Mouse (Mus musculus) CD4-positive, CD25-positive, alpha-beta regulatory T cell, adult 4 months (primary cell): ENCODE measurements at regions not wholly inside any gene's neighbourhood (a gene's known extent, or its start where the extent isn't known, plus 50 kb on each side); places are given as distances from the start of the nearest gene placed in this dataset.

Source experiments
- ATAC-seq: one replicate; pipeline ENCODE4 v1.8.0; 2017

DNA sequence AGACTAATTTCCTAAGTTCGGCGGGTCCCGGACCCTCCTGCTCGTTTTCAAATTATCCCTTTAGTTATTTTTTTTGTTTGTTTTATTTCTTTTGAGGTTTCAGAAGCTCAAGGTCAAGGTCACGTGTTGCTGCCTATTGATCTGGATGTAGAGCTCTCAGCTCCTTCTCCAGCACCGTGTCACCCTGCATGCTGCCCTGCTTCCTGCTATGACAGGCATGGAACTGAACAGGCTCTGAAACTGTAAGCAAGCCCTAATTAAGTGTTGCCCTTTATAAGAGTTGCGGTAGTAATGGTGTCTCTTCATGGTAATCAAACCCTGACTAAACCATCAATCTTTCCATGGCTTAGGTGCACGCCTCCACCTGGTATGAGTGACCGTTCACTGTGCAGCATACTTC is 319.2 kb downstream of the Mex3b start:
- no peak for ATAC-seq

DNA sequence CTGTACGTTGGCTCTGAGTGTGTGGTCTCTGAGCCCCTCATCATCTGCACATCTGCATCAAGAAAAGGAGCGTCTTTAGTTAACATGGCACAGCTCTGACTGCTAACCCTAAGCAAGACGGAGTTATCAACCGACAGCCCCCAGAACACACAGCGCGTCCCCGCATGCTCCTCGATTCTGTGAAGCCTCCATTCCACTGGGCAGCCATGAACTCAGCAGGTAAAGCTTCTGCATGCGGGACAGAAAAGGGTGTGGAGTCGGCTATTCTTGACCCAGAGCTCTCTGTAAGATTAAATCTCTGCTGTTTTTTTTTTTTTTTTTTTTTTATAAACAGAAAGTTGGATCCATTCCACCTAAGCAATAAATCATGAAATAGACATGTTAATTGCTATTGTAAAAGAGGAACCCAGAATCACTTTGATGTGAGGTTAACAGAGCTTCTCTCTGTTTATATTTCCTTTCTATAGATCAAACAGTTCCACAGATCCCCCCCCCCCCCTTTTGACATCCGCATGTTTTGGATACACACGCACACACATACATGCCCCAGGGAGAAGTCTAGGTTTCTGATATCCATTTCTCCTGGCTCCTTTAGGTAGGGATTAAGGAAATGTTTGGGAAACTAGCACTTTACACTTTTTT is 328.9 kb downstream of the Mex3b start:
- no peak for ATAC-seq

DNA sequence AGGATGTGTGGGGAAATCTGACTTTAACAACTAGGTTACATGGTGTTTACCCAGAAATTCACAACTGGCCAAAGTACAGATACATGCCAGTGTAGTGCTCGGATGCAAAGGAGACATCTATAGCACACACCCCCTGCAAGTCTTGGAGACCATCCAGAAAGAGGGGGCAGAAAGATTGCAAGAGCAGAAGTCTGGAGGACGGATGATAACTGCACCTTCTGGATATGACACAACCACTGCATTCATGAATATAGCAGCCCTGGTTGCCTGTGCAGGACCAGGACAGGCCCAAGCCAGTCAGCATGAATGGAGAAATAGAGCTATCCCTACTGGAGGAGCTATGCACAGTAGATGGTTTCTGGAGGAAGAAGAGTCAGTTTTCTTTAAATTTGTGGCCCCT is 330.4 kb downstream of the Mex3b start:
- no peak for ATAC-seq

DNA sequence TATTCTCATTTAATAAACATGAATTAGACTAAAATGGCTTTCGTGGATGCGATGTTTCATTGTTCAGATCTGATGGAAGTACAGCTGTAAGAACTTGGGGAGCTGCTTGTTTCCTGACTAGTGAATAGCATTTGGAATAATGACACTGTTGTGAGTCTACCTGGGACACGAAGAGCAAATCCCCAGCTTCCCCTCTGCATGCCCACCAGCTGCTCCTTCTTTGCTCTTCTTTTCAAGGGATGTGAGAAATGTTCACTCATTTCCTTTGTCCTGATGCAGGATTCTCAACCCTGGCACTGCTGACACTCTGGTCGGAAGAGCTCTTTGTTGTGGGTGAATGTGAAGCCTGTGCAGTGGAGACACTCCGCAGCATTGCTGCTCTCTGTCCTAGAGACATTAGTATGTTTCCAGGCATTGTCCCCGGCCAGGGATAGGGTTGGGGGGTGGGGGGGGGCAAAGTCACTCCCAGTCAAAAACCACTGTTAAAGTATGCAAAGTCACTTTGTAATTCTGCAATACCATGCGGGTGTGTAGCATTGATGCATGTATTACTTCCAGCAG is 334.1 kb downstream of the Mex3b start:
- ATAC-seq = no peak

DNA sequence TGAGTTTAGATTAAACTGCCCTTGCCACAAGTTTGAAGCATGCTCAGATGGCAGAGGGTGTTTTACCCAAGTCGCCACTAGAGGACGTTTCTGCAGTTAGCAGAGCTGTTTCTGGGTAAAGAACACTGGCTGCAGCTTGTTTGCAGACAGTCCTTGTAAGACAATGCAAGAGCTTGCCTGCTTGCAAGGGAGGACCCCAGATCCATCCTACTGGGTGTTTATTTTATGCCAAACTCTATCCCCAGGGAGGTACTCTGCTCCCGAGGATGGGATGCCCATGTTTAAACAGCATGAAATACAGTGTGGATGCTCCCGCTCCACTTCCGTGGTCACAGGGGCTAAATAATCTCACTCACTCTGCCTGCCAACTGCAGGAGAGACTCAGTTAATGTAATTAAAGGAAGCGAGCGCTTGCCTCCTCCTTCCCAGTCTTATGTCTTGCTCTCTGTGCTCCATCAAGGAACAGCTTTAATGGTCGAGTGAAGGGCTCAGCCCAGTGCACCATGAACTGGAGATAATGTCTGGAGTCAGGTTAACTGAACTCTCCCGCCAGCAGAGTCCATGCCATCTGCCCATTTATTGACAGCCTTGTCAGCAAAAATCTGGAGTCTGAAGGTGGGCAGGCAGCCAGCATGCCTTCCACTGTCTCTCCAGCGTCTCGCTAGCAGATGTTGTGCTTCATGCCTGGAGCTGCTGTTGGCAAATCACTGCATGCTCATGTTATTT is 334.8 kb downstream of the Mex3b start:
- no peak for ATAC-seq

DNA sequence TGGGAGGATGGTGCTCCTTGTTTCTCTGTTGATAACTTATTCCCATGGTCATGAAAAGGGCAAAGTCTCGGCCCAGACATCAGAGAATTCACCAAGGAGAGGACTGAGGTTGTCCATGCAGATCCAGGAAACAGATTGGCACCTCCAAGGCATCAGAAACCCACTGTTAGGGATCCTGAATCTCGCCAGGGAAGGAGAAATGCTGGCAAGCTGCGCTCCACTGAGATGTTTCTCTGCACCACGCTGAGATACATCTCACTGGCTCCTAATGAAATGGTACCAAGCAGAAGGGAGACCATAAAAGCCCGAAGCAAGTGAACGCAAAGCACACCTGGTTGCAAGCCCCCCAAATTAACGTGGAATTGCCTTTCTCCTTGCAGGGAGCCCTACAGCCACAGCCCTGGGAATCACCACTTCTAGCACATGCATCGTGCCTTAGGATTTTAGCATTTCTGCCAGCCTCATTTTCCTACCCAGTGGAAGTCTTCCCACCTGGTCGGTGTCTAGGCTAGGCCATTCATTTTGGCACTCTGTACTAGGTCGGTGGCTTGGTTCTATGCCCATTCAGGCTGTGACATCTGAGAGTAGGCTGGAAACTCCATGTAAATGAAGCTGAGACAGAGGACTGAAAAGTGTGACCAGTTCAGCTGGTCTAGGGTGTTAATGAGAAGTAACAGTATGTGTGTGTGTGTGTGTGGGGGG is 336.3 kb downstream of the Mex3b start:
- ATAC-seq = no peak

DNA sequence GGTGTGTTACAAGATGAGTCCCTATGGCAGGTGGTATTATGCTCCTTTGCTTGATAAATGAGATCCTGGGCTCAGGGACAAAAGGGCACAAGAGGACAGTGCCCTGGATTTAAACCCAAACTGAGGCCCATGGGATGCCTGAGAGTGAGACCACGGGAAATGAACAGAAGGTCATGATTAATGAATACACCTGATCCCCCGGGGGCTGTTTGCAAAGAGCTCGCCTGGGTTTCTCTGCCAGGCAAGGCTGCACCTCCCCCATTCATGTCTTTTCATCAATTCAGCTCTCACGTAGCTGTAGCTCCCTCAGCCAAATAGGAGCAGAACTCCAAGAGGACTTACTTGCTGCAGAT is 336.9 kb downstream of the Mex3b start:
- no peak for ATAC-seq

DNA sequence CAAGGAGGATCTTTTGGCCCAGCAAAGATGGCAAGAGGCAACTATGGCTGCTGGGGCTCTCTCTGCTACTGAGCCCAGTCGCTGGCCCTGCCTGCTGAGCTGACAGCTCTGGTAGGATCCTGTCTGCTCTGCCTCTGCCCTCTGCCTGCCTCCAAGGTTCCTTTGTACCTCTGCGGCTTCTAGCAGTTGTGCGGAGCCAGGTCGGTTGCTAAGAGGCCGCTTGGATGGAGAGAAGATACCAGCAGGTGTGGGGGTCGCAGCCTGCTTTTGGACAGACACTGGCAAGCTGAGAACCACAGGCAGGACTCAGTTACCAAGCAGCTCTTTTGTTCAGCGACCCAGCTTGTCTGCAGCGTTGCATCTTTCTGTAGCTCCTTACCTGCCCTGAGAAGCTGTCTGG is 337.6 kb downstream of the Mex3b start:
- no peak for ATAC-seq

DNA sequence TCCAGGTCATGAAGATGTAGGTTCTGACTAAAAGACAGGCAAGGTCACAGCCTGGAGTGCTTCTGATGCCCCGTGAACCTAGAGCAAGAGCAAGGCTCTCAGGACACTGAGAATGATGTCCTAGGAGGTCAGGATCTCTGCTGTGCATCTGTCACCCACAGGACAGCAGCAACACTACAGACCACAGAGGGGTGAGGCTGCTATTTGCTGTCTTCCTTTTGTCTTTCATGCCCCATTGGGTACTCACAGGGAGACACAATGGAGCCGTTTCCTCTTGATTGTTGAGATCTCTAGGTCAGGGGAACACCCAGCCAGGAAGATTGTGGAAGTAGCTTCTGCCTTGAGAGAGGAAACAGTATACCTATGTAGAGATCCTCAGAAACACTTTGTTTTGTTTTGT is 339.9 kb downstream of the Mex3b start:
- ATAC-seq = no peak

DNA sequence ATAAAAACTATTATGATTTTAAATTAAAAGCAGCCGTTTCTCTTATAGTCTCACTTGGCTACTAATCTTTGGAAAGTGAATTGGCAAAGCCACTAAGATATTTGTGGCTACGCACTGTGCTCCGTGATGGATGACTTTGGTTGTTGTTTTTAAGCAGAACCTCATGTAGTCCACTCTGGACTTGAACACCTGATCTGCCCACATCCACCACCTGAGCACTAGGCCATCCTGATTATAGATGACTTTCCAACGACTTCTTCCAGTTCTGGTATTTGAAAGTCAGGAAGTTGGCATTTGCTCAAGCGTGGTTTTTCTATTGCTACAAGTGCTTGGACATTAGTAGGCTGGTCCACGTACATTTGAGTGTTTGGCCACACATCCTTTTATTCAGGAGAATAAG is 344.5 kb downstream of the Mex3b start:
- no peak for ATAC-seq

DNA sequence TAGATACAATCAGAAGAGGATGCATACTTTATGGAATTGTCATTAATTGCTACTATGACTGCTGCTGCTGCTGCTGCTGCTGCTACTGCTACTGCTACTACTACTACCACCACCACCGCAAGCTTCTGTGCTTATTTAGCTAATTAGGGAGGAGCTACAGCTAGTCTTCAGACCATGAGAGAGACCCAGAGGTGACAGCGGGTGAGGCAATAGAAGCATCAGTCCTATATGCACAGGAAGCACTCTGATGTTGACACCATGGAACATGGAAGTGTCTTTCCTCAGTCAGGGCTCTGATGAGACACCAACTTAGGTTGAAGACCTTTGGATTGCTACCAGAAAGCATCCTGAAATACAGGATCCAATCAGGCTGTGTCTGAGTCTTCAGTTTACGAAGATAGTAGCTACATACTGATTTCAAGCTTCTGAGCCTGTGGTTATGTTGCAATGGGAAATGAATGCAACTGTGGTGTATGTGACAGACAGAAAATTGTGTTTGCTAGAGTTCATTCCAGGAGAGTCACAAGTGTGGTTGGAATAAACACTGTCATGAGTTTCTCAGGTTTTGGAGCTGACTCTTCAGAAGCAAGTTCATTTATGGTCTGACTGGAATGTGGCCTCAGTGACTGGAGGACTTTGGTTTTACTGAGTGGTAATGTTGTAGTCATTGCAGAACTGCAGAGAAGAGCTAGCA is 355.0 kb downstream of the Mex3b start:
- ATAC-seq = no peak

DNA sequence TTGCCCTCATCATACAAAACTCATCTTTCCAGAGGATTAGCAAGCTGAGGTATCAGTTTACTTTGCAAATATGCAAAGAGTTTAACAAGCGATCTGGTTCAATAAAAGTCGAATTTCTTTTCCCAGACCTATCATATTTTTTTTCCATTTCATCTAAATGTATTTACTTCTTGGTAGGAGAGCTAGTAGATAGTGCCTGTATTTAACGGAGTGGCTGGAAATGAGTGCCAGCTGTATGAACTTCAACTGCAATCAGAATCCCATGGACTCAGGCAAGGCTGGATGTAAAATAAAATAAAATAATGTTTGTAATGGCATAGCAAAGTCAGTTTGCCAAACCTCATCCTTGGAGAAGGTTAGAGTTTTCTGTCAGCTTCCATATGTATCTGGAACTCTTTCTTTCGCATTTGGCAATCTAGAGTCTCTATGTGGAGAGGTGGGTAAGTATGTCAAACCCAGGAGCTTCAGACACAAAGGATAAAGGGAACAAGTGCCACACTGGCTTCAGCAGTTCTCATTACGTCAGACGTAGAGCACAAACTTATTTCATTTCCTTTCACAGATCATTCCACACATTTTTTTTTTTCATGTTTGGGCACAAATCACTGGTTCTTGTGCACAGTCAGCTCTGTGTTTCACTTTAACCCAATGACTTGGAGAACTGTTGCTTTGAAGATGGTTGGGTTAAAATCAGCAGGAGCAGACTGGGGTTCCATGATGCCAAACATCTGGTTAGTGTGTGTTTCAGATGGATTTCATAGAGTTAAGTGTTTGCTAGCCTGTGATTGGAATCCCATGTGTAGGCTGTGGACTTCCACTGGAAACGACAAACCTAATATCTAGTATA is 357.2 kb upstream of the Tmc3 start:
- ATAC-seq = no peak

DNA sequence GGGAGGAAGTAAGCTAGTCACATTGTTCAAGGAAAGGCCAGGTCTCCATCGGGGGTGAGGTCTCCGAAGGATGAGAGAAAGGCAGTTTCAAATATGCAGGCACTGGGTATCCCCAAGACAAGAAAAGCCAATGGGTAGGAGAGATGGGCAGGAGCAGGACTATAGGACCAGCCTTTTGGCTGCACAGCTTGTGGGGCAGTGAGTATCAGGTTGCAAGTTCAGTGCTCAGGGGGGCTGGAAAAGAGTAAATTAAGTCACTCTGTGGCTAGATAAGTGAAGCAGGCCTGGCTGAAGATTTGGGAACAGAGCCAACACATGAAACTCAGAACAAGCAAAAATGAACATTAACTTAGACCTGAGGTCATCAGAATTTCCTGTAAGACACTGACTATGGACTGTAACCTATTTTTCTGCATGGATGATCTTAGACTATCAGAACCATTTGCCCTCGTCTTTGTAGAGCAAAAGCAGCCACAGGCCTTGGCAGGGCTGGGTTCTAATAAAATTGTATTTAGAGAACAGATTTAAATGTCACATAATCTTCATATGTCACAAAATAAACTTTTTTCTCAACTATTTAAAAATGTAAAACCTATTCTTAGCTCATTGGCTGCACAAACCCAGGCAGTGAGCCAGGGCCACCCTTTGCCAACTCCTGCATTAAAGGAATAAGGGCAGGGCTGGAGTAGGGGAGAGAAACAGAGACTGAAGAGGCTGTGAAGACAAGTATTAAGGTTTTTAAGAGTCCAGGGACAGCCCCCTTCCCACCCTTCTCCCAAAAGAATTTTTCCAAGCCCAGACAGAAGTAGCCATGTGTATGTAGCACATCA is 354.0 kb upstream of the Tmc3 start:
- ATAC-seq = no peak

DNA sequence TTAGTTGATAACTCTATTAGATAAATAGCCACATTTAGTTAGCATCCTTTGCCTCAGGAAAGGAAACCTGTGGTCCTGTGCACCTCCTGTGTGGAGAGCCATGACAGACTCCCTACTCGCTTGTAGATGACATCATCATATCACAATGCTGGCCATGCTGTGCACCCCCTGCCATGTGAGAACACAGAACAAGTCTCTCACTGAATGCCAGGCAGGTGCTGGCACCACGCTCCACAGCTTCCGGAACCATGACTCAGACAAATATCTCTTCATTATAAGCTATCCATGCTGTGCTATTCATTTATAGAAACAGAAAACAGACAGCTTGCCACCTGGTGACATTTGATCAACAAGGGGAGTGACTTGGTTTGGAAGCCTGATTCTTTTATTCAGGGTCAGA is 349.1 kb upstream of the Tmc3 start:
- no peak for ATAC-seq

DNA sequence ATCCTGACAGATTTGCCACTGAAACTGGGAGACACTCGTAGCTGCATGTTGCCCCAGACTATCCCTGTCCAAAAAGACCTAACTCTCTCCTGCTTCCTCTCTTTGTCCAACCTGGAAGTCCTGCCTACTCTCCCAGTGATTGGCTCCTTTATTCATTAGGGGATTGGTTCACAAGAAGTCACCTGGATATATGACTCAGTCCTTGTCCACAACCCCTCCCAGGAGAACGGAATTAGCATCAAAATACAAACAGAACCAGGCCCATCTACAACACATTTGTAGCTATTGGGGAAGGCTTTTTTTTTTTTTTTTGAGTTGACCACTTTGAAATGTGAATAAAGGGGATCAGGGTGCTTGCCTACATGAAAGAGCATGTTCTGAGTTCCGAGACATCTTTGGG is 347.4 kb upstream of the Tmc3 start:
- no peak for ATAC-seq

DNA sequence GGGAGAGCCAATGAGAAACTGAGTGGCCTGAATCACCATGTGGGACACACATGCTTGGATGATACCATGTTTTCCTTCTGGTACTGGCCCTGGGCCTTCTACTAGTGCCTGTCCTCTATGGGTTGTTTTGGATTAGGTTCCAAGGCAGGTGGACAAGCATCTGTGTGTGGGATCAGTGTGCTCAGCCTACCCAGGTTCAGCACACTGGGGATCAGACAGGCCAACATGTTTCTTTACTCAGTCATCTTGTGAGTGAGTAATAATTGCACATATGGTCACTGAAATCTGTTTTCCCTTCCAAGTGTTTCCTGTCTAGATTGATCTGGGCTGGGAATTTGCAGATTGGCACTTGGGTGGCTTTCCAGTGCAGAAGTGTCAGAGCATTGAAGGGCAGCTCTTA is 346.6 kb upstream of the Tmc3 start:
- ATAC-seq = no peak

DNA sequence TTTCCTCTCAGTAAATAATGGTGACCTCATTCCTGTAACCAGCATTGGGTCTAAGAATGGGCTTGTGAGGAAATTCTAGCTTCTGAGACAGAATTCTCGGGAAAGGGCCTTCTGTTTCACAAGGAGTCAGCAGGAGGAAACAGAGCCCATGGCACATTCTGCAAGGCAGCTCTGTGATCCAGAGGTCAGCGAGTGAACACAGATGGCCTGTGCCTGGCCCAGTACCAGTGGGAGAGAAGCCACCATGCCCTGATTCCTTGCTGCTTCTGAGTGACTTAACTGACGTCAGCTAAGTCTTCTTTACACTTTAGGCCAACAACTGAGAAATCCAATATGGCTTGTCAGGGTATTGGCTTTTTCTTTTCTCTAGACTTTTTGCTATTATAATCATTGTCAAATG is 342.5 kb upstream of the Tmc3 start:
- no peak for ATAC-seq

DNA sequence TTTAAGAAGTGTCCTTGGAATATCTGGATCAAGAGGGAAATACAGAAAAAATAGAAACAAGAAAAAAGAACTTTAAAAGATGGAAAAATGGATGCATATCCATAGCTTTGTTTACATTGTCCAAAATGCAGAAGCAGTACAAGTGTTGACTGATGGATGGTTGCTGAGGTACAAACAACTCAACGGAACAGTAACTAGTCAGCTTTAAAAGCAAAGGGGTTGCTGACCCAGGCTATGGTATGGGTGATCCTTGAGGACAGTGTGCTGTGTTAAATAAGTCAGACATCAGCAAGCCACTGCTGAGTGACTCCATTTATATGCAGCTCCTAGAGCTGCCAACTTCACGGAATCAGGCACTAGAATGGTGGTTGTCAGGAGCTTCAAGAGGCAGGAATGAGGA is 338.9 kb upstream of the Tmc3 start:
- no peak for ATAC-seq

DNA sequence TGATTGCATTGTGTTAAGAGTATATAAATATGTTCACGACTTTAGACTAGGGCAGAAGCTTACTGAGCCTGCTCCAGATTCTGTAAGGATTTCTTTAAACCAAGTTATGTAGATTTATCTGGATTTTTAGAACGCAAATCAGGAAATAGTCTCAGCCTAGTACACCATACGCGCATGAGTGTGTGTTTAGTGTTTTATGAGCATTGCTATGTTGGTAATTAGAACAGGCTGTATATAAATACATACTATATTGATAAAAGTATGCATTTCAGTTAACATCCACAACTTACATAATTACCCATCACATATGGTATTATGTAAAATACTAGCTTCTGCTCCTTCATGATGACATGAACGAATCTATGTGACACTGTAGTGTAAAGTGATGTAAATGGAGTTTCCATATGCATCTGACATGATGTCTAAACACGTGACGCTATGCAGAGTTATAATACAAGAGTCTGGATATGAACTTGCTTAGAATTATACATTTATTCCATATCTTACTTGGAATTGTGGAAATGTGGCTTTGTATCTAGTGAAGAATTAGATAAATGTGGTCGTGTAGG is 332.6 kb upstream of the Tmc3 start:
- no peak for ATAC-seq

DNA sequence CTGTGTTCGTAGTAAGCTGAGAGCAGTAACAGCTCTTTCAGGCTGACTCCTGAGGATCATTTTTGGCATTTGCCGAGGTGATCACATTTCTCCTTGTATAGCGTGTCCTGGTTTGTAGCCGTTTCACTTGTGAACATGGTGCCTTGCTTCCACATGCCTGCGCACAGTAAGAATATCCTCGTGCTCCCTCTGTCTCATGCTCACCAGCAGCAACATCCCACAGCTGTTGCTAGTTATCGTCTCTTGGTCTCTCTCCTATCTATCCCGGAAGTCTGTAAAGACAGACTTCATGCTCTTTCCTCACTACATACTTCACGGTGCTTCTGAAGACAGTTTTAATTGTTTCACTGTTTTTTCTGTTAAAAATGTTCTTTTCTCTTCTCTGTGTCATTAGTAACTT is 331.7 kb upstream of the Tmc3 start:
- no peak for ATAC-seq

DNA sequence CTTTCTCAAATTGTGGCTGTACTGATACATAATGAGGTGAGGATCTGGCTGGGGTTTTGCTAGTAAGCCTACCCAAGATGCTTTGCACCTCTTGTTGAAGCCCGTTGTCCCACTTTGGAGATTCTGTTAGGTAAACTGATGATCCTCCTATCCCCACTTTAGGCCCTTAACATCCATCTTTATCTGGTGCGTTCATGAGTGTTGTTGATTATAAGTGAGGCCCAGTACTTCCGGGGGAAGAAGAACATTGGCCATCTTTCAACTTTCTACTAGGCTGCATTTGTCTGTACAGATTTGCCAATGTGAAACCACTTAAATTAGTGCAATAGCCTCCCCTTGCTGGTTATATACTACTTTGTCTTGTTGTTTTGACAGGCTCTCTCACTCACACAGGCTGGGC is 331.3 kb upstream of the Tmc3 start:
- ATAC-seq = no peak
